Mouse (Mus musculus) G1E (cell line): ENCODE results near the gene Shank2. TPM values are rescaled to one million over a fixed set of nuclear protein-coding genes. Genes with fewer than 3 reads are reported as not detected.

Experiments used
- ATAC-seq: 2 replicates; pipeline ENCODE4 v1.8.0; 2016; ENCODE audit warnings: mild to moderate bottlenecking; ENCODE audit not compliant: insufficient number of reproducible peaks, poor library complexity, low FRiP score, severe bottlenecking; ENCODE audit errors: extremely low read depth
- DNase-seq: peaks from one replicate; pipeline ENCODE4 v3.0.0; 2012; ENCODE audit warnings: low spot score
- H3K27me3 ChIP-seq: 2 replicates; pipeline ENCODE4 v1.6.1; 2012; ENCODE audit warnings: mild to moderate bottlenecking, low read length, inconsistent platforms; ENCODE audit not compliant: insufficient read depth
- H3K36me3 ChIP-seq: replicated peaks from 2 replicates; pipeline ENCODE3; 2012; ENCODE audit warnings: mild to moderate bottlenecking, inconsistent platforms
- H3K4me1 ChIP-seq: 2 replicates; pipeline ENCODE4 v1.6.1; 2012; ENCODE audit warnings: low read depth, low read length, inconsistent platforms, mixed read lengths; ENCODE audit not compliant: insufficient read depth
- H3K4me3 ChIP-seq: 2 replicates; pipeline ENCODE4 v1.5.1; 2012; ENCODE audit warnings: low read depth, mild to moderate bottlenecking, inconsistent platforms, low read length, moderate library complexity, mixed read lengths
- H3K9me3 ChIP-seq: replicated peaks from 2 replicates; pipeline ENCODE4 v1.6.1; 2012; ENCODE audit warnings: inconsistent platforms
- CTCF ChIP-seq: IDR thresholded peaks from 2 replicates; pipeline ENCODE4 v1.5.1; 2012; ENCODE audit warnings: low read depth, low read length, inconsistent platforms, mixed read lengths
- GATA1 ChIP-seq: IDR thresholded peaks from 2 replicates; pipeline ENCODE4 v1.6.1; 2012; ENCODE audit warnings: borderline replicate concordance, low read length, inconsistent platforms, mixed read lengths
- GATA2 ChIP-seq: IDR thresholded peaks from 2 replicates; pipeline ENCODE4 v1.6.1; 2012; ENCODE audit warnings: low read depth, low read length, inconsistent platforms, borderline replicate concordance
- POLR2AphosphoS5 ChIP-seq: IDR thresholded peaks from 2 replicates; pipeline ENCODE4 v1.6.1; 2012; ENCODE audit warnings: low read depth, low read length, inconsistent platforms; ENCODE audit not compliant: insufficient replicate concordance
- TAL1 ChIP-seq: conservative IDR thresholded peaks from 2 replicates; pipeline ENCODE4 v1.6.1; 2012; ENCODE audit warnings: low read depth, low read length, inconsistent platforms, mixed read lengths
- polyA plus RNA-seq: library from polyadenylated mRNA; stranded (reverse); fragments of >175 nt; gene quantifications from 2 replicates; pipeline ENCODE4 v1.2.3, GENCODE M21; 2012
- total RNA-seq, 2 experiments: library from RNA; stranded (forward) in 1 of 2; stranded (reverse) in 1 of 2; fragments of 200-1000 nt in 1 of 2; fragments of >200 nt in 1 of 2; fragmentation: Nextera tagmentation in 1 of 2; gene quantifications; 2 replicates each; pipeline ENCODE4 v1.2.3; 2014 to 2017

Shank2 gene
- total and polyA plus RNA-seq, 3 experiments = 0.05 TPM; not detected in 2

DNA sequence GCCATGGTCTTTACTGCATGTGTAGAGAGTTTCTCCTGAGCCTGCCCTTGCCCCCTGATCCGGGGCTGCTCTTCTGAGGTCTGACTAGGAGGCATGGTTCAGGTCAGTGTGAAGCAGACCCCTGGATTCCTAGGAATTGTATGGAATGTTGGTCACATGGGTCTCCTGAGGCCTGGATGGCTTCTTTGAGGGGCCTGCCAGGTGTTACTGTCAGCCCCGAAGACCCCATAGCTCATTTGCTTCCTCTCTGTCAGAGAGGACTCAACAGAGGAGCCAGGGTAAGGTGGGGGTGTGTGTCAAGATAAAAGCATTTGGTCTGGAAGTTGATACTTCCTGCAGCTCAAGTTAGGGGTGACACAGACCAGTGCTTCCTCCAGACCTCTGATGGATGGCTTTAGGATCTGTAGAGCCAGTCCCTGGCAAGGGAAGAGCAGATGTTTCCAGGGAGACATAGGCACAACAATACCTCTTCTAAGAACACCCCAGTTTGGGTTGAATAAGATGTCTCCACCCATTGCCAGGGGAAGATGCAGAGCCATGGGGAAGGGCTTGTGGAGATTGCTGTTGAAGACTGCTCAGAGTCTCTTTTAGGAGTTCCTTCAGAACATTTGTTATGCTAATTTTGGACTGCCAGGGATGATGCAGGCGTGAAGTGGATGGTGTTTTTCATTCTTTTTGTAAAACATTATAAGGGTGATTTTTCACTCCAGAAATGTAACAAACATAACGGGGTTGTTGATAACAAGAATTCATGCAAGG lies 100.7 kb downstream of the Shank2 start:
- peaks cover 17% of the 10 kb centered on the region for H3K27me3 ChIP-seq
- H3K4me1 ChIP-seq = no peaks in the 10 kb centered on the region
- TF ChIP-seq GATA1 = no peak
- no peak for TF ChIP-seq POLR2AphosphoS5
- no peak for TF ChIP-seq TAL1
- TF ChIP-seq CTCF = no peak
- TF ChIP-seq GATA2 = no peak
- no peaks in the 10 kb centered on the region for H3K36me3 ChIP-seq
- H3K4me3 ChIP-seq = no peak overlapping the region
- DNase-seq (no peak), ATAC-seq (no peak)
- no peaks in the 10 kb centered on the region for H3K9me3 ChIP-seq

DNA sequence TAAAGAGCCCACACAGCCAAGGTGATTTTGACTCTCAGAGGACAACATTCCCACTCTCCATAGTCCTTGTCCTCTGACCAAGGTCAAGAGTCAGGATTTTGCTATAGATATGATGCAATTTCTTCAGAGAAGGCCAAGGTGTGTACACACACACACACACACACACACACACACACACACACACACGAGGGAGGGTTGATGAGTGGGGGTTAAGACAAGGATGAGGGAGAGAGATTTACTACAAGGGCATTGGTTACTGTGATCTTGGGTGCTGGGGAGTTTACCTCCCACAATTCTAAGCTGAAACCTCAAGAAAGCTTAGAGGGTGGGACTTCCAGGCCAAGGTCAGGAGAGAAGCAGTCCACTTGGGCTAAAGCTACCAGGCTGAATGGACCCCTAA lies 104.2 kb downstream of the Shank2 start:
- Histone ChIP-seq H3K4me3 (no peak overlapping the region), H3K27me3 (peaks cover 21% of the 10 kb centered on the region), H3K9me3 (no peaks in the 10 kb centered on the region), H3K4me1 (no peaks in the 10 kb centered on the region), H3K36me3 (no peaks in the 10 kb centered on the region)
- ATAC-seq = no peak
- no peak for DNase-seq
- TF ChIP-seq CTCF (no peak), POLR2AphosphoS5 (no peak), GATA1 (no peak), GATA2 (no peak), TAL1 (no peak)

DNA sequence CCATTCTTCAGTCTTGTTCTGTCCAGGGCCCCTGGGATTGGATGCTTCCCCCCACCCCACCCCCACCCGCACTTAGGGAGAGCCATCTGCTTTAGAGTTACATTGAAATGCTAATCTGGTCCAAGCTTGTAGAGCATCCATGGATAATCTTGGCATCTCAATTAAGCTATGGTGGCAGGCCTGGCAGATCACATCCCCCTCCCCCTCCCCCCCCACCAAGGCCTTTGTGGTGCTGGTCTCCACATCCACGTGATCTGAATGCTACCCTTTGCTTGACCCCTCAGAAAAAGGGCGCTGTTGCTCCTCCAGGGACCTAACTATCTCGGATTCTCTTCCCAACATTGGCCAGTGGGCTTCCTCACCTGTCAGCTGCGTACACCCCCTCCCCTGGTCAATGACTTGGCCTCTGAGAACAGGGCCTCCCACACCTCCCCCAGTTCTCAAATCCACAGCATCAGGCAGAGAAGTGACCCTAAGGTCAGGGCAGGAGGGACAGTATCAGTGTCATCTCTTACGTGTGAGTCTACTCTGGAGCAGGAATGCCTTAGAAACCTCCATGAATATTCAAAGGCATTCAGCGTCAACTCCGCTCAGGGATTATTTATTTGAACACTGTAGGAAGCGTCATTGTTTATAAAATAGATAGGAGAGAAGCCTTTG lies 104.8 kb downstream of the Shank2 start:
- Histone ChIP-seq H3K36me3 (no peaks in the 10 kb centered on the region), H3K27me3 (peaks cover 18% of the 10 kb centered on the region), H3K4me3 (no peak overlapping the region), H3K4me1 (no peaks in the 10 kb centered on the region), H3K9me3 (no peaks in the 10 kb centered on the region)
- TF ChIP-seq CTCF (no peak), GATA2 (no peak), GATA1 (no peak)
- ATAC-seq = no peak
- DNase-seq = no peak

DNA sequence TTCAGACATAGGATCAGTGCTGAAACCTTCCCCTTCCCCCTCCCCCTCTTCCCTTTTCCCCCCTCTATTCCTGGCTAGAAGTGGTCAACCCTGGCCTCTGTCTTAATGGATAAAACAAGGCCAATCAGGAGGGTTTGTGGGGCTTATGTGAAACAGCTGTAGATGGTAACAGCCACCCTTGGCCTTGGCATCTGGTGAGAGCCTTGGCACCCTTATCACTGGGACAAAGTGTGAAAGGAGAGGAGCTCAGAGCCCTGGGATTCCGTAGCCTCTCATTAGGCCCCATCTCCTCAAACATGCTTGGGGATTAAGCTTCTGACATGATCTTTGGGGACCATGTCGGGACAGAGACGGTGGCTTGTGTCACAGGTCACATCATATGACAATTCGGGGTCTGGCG lies 106.4 kb downstream of the Shank2 start:
- Histone ChIP-seq H3K36me3 (no peaks in the 10 kb centered on the region), H3K27me3 (peaks cover 11% of the 10 kb centered on the region), H3K4me3 (no peak overlapping the region), H3K9me3 (no peaks in the 10 kb centered on the region), H3K4me1 (no peaks in the 10 kb centered on the region)
- ATAC-seq = no peak
- TF ChIP-seq CTCF (no peak), POLR2AphosphoS5 (no peak), GATA2 (no peak), TAL1 (no peak)
- DNase-seq = no peak

- Histone ChIP-seq H3K4me3 (no peak overlapping the region), H3K4me1 (no peaks in the 10 kb centered on the region), H3K9me3 (no peaks in the 10 kb centered on the region), H3K36me3 (no peaks in the 10 kb centered on the region), H3K27me3 (peaks cover 8% of the 10 kb centered on the region; the same call in 1 of the 2 replicates)
- DNase-seq (no peak), ATAC-seq (no peak)
- TF ChIP-seq GATA2 (no peak), CTCF (no peak), GATA1 (no peak)
Measured at GRCm38 (mm10) chr7:144111026-144111604, 109.4 kb downstream of the Shank2 start.

DNA sequence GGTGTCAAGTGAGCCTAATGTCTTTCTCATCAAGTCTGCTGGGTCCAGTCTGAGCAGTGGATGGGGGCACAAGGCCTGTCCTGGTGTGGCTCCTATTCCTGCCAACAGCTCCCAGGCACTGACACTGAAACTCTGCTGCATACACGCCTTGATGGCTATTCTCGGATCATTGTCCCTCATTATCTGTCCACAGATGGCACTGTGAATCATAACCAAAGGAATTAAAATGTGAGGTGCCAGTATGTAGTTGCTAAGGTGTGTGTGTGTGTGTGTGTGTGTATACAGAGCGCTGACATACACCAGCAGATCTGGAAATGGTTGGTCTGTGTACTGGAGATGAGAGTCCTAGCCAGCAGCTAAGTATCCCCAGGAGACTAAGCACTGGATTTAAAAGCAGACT lies 110.3 kb downstream of the Shank2 start:
- Histone ChIP-seq H3K4me1 (no peaks in the 10 kb centered on the region), H3K4me3 (no peak overlapping the region), H3K36me3 (no peaks in the 10 kb centered on the region), H3K9me3 (no peaks in the 10 kb centered on the region), H3K27me3 (peaks cover 5% of the 10 kb centered on the region; the same call in 1 of the 2 replicates)
- no peak for TF ChIP-seq TAL1
- no peak for TF ChIP-seq CTCF
- TF ChIP-seq GATA1 = no peak
- no peak for TF ChIP-seq GATA2
- TF ChIP-seq POLR2AphosphoS5 = no peak
- no peak for ATAC-seq
- no peak for DNase-seq

- DNase-seq (no peak), ATAC-seq (no peak)
- Histone ChIP-seq H3K36me3 (no peaks in the 10 kb centered on the region), H3K9me3 (no peaks in the 10 kb centered on the region), H3K27me3 (peaks cover 2% of the 10 kb centered on the region; the same call in 1 of the 2 replicates), H3K4me1 (no peaks in the 10 kb centered on the region), H3K4me3 (no peak overlapping the region)
- no peak for TF ChIP-seq GATA1
- no peak for TF ChIP-seq POLR2AphosphoS5
- no peak for TF ChIP-seq CTCF
- TF ChIP-seq GATA2 = no peak
- TF ChIP-seq TAL1 = no peak
Measured at GRCm38 (mm10) chr7:144114230-144114629, 112.5 kb downstream of the Shank2 start.
